Mouse (Mus musculus): ENCODE results near the gene Zcchc7. TPM values are rescaled to one million over a fixed set of nuclear protein-coding genes. Genes with fewer than 3 reads are reported as not detected.

The Zcchc7 gene
- polyA plus RNA-seq, 1 experiment from 2014 or later, result 48.7 TPM

GRCm38 (mm10) chr4:44947464-44947863, 191.8 kb downstream of the Zcchc7 start:
- H3K27ac ChIP-seq, result no peak overlapping the region
- 80% methylated on average over 5 of the region's 5 CpGs for WGBS
- H3K4me3 ChIP-seq (replicated peaks), result no peak overlapping the region
- H3K36me3 ChIP-seq, result no peaks in the 10 kb centered on the region
- no peak overlapping the region for H3K4me2 ChIP-seq
- no peaks in the 10 kb centered on the region for H3K27me3 ChIP-seq (replicated peaks)
- no peak overlapping the region for H3K9ac ChIP-seq
- no peaks in the 10 kb centered on the region for H3K4me1 ChIP-seq
- no peak for ATAC-seq (ENCODE audit: insufficient read depth, low FRiP score, low read depth)
- no peaks in the 10 kb centered on the region for H3K9me3 ChIP-seq

GRCm38 (mm10) chr4:44948314-44948713, 192.6 kb downstream of the Zcchc7 start:
- Histone ChIP-seq H3K27ac (no peak overlapping the region), H3K4me2 (no peak overlapping the region), H3K9me3 (no peaks in the 10 kb centered on the region), H3K4me1 (no peaks in the 10 kb centered on the region), H3K4me3 (replicated peaks) (no peak overlapping the region), H3K27me3 (replicated peaks) (no peaks in the 10 kb centered on the region), H3K9ac (no peak overlapping the region), H3K36me3 (no peaks in the 10 kb centered on the region)
- WGBS, result 64% methylated on average over 1 of the region's 1 CpGs
- ATAC-seq (ENCODE audit: insufficient read depth, low FRiP score, low read depth), result no peak

GRCm38 (mm10) chr4:44953041-44953440, 197.4 kb downstream of the Zcchc7 start:
- H3K4me3 ChIP-seq (replicated peaks), result no peak overlapping the region
- WGBS, result 63% methylated on average over 9 of the region's 9 CpGs
- no peaks in the 10 kb centered on the region for H3K4me1 ChIP-seq
- H3K36me3 ChIP-seq, result no peaks in the 10 kb centered on the region
- no peaks in the 10 kb centered on the region for H3K27me3 ChIP-seq (replicated peaks)
- H3K9ac ChIP-seq, result no peak overlapping the region
- H3K4me2 ChIP-seq, result no peak overlapping the region
- no peaks in the 10 kb centered on the region for H3K9me3 ChIP-seq
- H3K27ac ChIP-seq, result no peak overlapping the region
- ATAC-seq (ENCODE audit: insufficient read depth, low FRiP score, low read depth), result no peak

- no peak for ATAC-seq (ENCODE audit: insufficient read depth, low FRiP score, low read depth)
- no peak overlapping the region for H3K4me3 ChIP-seq (replicated peaks)
- H3K9ac ChIP-seq, result no peak overlapping the region
- H3K4me1 ChIP-seq, result no peaks in the 10 kb centered on the region
- no peaks in the 10 kb centered on the region for H3K36me3 ChIP-seq
- WGBS, result 81% methylated on average over 9 of the region's 9 CpGs
- H3K9me3 ChIP-seq, result no peaks in the 10 kb centered on the region
- no peak overlapping the region for H3K4me2 ChIP-seq
- H3K27ac ChIP-seq, result no peak overlapping the region
- H3K27me3 ChIP-seq (replicated peaks), result no peaks in the 10 kb centered on the region
These were observed 203.1 kb downstream of the Zcchc7 start for GRCm38 (mm10) chr4:44958776-44959175.

GRCm38 (mm10) chr4:44959220-44959619, 203.5 kb downstream of the Zcchc7 start:
- Histone ChIP-seq H3K4me2 (no peak overlapping the region), H3K36me3 (no peaks in the 10 kb centered on the region), H3K9me3 (no peaks in the 10 kb centered on the region), H3K27me3 (replicated peaks) (no peaks in the 10 kb centered on the region), H3K9ac (no peak overlapping the region), H3K4me1 (no peaks in the 10 kb centered on the region), H3K27ac (no peak overlapping the region), H3K4me3 (replicated peaks) (no peak overlapping the region)
- 91% methylated on average over 13 of the region's 13 CpGs for WGBS
- no peak for ATAC-seq (ENCODE audit: insufficient read depth, low FRiP score, low read depth)

- no peak overlapping the region for H3K4me2 ChIP-seq
- no peak overlapping the region for H3K27ac ChIP-seq
- ATAC-seq (ENCODE audit: insufficient read depth, low FRiP score, low read depth), result no peak
- no peak overlapping the region for H3K9ac ChIP-seq
- WGBS, result 58% methylated on average over 11 of the region's 11 CpGs
- H3K4me3 ChIP-seq (replicated peaks), result no peak overlapping the region
- no peaks in the 10 kb centered on the region for H3K36me3 ChIP-seq
- H3K4me1 ChIP-seq, result no peaks in the 10 kb centered on the region
- H3K27me3 ChIP-seq (replicated peaks), result no peaks in the 10 kb centered on the region
- H3K9me3 ChIP-seq, result no peaks in the 10 kb centered on the region
These were observed 207.5 kb downstream of the Zcchc7 start for GRCm38 (mm10) chr4:44963156-44963555.

- Histone ChIP-seq H3K4me3 (replicated peaks) (no peak overlapping the region), H3K9me3 (no peaks in the 10 kb centered on the region), H3K27me3 (replicated peaks) (no peaks in the 10 kb centered on the region), H3K4me2 (no peak overlapping the region), H3K27ac (peak overlapping the region; percentile 44; the same call in 1 of the 2 replicates), H3K4me1 (no peaks in the 10 kb centered on the region), H3K9ac (no peak overlapping the region), H3K36me3 (no peaks in the 10 kb centered on the region)
- 0 out of 2 replicates have a peak, but pooled peaks have one; percentile 42 for ATAC-seq (ENCODE audit: insufficient read depth, low FRiP score, low read depth)
- 68% methylated on average over 2 of the region's 2 CpGs for WGBS
These were observed 209.5 kb downstream of the Zcchc7 start for GRCm38 (mm10) chr4:44965175-44965574.

- no peaks in the 10 kb centered on the region for H3K27me3 ChIP-seq (replicated peaks)
- H3K4me1 ChIP-seq, result no peaks in the 10 kb centered on the region
- H3K9me3 ChIP-seq, result no peaks in the 10 kb centered on the region
- peak overlapping the region; percentile 44; the same call in 1 of the 2 replicates for H3K27ac ChIP-seq
- WGBS, result 71% methylated on average over 3 of the region's 3 CpGs
- no peak overlapping the region for H3K4me2 ChIP-seq
- H3K4me3 ChIP-seq (replicated peaks), result no peak overlapping the region
- H3K9ac ChIP-seq, result no peak overlapping the region
- ATAC-seq (ENCODE audit: insufficient read depth, low FRiP score, low read depth), result no peak
- no peaks in the 10 kb centered on the region for H3K36me3 ChIP-seq
These were observed 210.1 kb downstream of the Zcchc7 start for GRCm38 (mm10) chr4:44965736-44966135.

GRCm38 (mm10) chr4:44967402-44967801, 211.7 kb downstream of the Zcchc7 start:
- Histone ChIP-seq H3K9ac (no peak overlapping the region), H3K4me3 (replicated peaks) (no peak overlapping the region), H3K9me3 (no peaks in the 10 kb centered on the region), H3K36me3 (no peaks in the 10 kb centered on the region), H3K27me3 (replicated peaks) (no peaks in the 10 kb centered on the region), H3K4me2 (no peak overlapping the region), H3K27ac (no peak overlapping the region), H3K4me1 (no peaks in the 10 kb centered on the region)
- ATAC-seq (ENCODE audit: insufficient read depth, low FRiP score, low read depth), result no peak
- WGBS, result 84% methylated on average over 8 of the region's 8 CpGs

GRCm38 (mm10) chr4:44970056-44970455, 214.4 kb downstream of the Zcchc7 start:
- no peak overlapping the region for H3K4me2 ChIP-seq
- H3K36me3 ChIP-seq, result no peaks in the 10 kb centered on the region
- WGBS, result 89% methylated on average over 7 of the region's 7 CpGs
- no peak overlapping the region for H3K27ac ChIP-seq
- no peaks in the 10 kb centered on the region for H3K9me3 ChIP-seq
- ATAC-seq (ENCODE audit: insufficient read depth, low FRiP score, low read depth), result no peak
- no peak overlapping the region for H3K4me3 ChIP-seq (replicated peaks)
- H3K9ac ChIP-seq, result no peak overlapping the region
- H3K4me1 ChIP-seq, result no peaks in the 10 kb centered on the region; the same call in 1 of the 2 replicates
- H3K27me3 ChIP-seq (replicated peaks), result no peaks in the 10 kb centered on the region

GRCm38 (mm10) chr4:44970612-44971110, 215.0 kb downstream of the Zcchc7 start:
- no peak for ATAC-seq (ENCODE audit: insufficient read depth, low FRiP score, low read depth)
- H3K4me3 ChIP-seq (replicated peaks), result no peak overlapping the region
- H3K27me3 ChIP-seq (replicated peaks), result no peaks in the 10 kb centered on the region
- no peaks in the 10 kb centered on the region for H3K36me3 ChIP-seq
- H3K4me1 ChIP-seq, result no peaks in the 10 kb centered on the region; the same call in 1 of the 2 replicates
- WGBS, result 19% methylated on average over 10 of the region's 10 CpGs
- no peak overlapping the region for H3K9ac ChIP-seq
- H3K27ac ChIP-seq, result no peak overlapping the region
- no peaks in the 10 kb centered on the region for H3K9me3 ChIP-seq
- no peak overlapping the region for H3K4me2 ChIP-seq

GRCm38 (mm10) chr4:44973450-44973849, 217.8 kb downstream of the Zcchc7 start:
- Histone ChIP-seq H3K4me1 (no peaks in the 10 kb centered on the region; the same call in 1 of the 2 replicates), H3K27me3 (replicated peaks) (no peaks in the 10 kb centered on the region), H3K36me3 (no peaks in the 10 kb centered on the region), H3K4me2 (peak overlapping the region; percentile 41), H3K9ac (no peak overlapping the region), H3K9me3 (no peaks in the 10 kb centered on the region), H3K27ac (no peak overlapping the region), H3K4me3 (replicated peaks) (peak overlapping the region; percentile 19; the same call in 1 of the 2 replicates)
- ATAC-seq (ENCODE audit: insufficient read depth, low FRiP score, low read depth), result peak; percentile 32; the same call in 1 of the 2 replicates
- whole genome bisulfite sequencing, result 12% methylated on average over 9 of the region's 9 CpGs

- Histone ChIP-seq H3K4me2 (peak overlapping the region; percentile 41), H3K4me3 (replicated peaks) (peak overlapping the region; percentile 19; the same call in 1 of the 2 replicates), H3K4me1 (no peaks in the 10 kb centered on the region; the same call in 1 of the 2 replicates), H3K27me3 (replicated peaks) (no peaks in the 10 kb centered on the region), H3K9ac (no peak overlapping the region), H3K27ac (no peak overlapping the region), H3K36me3 (no peaks in the 10 kb centered on the region), H3K9me3 (no peaks in the 10 kb centered on the region)
- 47% methylated on average over 14 of the region's 14 CpGs for WGBS
- no peak for ATAC-seq (ENCODE audit: insufficient read depth, low FRiP score, low read depth)
These were observed 218.2 kb downstream of the Zcchc7 start for GRCm38 (mm10) chr4:44973871-44974270.

All from stomach, embryonic 15.5 days (tissue).